Mouse (Mus musculus) natural killer cell, adult 2 months (primary cell): ENCODE data around the gene Gsta2.
A peak's percentile ranks its signal among the peaks of the same experiment; 100 is the strongest.
"Not testable (repeated sequence)": the region's sequence is repeated elsewhere in the genome, so short reads cannot be mapped to it uniquely, and the experiment has no call there.

Experiments
- DNase-seq, 2 experiments: peaks; one replicate each; pipeline ENCODE4 v3.0.0; 2022; ENCODE audit warnings: low spot score in 2 of 2

The Gsta2 gene

DNA sequence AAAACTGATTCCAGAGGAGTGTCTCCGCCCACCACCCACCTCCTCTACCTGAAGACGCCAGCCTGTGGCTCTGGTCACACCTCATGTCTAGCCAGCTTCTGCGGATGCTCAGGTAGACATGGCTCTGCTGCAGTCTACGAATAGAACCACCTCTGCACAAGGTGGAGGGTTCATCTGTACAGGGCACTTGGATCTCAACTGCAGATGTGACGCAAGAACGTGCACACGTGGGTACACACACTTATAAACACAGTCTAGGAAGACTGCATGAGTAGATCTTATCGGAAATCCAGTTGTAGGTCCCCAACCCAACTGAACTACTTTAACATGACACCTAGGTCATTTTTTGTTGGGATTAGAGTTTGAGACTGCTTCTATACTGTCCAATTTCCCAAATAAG lies at the start of gene Gsta2:
Gene Gsta2 (minus strand): TSS at position 178 of the 400 bp plus-strand sequence.
- DNase-seq: no peak

DNA sequence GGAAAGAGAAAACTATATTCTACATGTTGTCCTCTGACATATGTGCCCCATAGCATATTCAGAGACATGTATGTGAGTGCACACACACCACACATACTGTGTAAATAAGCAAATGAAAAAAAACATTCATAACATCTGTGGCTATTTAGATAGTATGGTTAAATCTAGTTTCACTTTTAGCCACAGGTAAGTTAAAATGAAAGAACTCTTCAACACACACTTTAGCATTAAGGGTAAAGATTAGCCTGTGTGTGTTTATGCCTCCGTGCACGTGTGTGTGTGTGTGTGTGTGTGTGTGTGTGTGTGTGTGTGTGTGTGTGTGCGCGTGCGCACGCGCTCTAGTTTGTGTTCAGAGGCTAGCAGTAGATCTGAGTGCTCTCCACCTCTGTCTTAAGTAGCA lies 46.0 kb upstream of the Gsta2 start:
- no peak for DNase-seq

GRCm38 (mm10) chr9:78400570-78400969 lies 45.0 kb upstream of the Gsta2 start:
- DNase-seq: no peak

DNA sequence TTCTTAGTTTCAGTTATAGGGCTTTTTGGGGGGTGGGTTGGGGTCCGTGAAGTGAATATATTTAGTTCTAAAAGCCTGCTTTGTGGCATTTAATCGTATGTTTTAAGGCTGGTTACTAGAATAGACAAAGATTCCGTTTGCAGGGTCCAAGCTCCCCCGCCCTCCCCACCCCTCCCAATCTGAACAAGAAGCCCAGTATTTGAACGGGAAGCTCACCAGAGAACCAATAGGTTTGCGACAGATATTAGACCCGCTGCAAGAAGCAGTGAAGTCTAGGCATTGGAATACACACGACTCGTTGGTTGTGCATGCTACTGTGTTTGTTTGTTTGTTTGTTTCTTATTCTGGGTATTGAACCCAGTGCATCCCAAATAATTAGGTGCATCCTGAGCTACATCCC lies 40.9 kb upstream of the Gsta2 start:
- DNase-seq: no peak

- DNase-seq: peak; percentile 58 to 59
These were observed 40.2 kb upstream of the Gsta2 start, which contains the start of gene Ddx43 for GRCm38 (mm10) chr9:78395630-78396351. Gene Ddx43 (plus strand): TSS chr9:78395777.

- DNase-seq: no peak
These were observed 39.6 kb upstream of the Gsta2 start for GRCm38 (mm10) chr9:78395244-78395629.

GRCm38 (mm10) chr9:78394602-78395001 lies 39.0 kb upstream of the Gsta2 start:
- DNase-seq: no peak

DNA sequence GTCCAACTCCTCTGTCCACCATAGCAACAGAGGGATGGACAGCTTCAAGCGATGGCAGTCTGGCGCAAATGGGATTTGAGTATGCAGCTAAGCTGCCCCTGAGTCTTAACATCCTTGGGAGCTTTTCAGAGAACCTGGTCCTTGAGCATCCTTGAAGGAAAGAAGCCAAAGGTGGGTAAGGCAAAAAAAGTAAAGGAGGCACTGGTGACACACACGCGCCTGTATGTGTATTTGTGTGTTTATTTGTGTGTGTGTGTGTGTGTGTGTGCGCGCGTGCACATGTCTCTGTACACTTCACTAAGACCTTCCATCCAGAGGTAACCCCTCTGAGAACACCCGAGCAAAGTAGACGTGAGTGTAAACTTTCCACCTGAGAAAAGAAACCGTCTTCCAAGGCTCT lies 38.2 kb upstream of the Gsta2 start:
- DNase-seq: no peak

- DNase-seq: no peak
These were observed 34.4 kb upstream of the Gsta2 start for GRCm38 (mm10) chr9:78389981-78390380.

DNA sequence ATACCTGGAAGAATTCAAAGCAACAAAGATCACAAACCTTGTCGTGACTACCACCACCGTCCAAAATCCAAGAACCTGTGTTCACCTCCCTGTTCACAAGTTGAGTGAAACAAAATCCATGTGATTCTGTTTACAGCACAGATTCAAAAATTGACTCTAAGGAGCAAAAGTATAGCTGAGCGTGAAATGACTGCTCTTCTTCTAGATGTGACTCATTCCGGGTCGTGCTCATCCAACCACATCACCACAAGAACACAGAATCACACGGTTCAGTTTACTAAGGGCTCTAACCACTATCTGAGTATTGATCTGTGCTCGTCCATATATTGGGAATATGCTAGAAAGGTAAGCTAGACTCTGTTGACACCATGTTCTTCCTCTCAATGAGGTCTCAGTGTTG lies 31.4 kb upstream of the Gsta2 start:
- DNase-seq: no peak

- no peak for DNase-seq
These were observed 30.3 kb upstream of the Gsta2 start for GRCm38 (mm10) chr9:78385893-78386292.

GRCm38 (mm10) chr9:78378113-78378785 lies 22.7 kb upstream of the Gsta2 start, which contains the start of gene Ooep:
Gene Ooep (minus strand): TSS chr9:78378725.
- no peak for DNase-seq

DNA sequence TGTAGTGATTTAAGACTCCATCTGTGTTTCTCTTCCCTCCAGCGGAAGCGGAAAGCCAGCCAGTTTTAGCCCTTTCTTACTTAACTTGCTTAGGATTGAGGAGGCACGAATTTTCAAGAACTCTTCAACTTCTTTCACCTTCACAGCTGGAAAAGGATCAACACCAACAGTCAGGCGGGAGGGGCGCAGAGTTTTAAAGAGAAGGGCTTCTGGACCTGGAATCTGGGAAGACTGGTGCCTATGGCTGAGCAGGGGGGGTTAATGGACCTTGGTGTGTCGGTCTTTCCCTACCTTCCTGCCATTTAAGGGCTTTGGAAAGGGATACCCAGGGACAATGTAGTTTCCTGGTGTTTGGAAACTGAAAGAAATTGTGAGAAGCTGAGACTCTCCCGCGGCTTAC lies 22.0 kb upstream of the Gsta2 start:
- DNase-seq: no peak

DNA sequence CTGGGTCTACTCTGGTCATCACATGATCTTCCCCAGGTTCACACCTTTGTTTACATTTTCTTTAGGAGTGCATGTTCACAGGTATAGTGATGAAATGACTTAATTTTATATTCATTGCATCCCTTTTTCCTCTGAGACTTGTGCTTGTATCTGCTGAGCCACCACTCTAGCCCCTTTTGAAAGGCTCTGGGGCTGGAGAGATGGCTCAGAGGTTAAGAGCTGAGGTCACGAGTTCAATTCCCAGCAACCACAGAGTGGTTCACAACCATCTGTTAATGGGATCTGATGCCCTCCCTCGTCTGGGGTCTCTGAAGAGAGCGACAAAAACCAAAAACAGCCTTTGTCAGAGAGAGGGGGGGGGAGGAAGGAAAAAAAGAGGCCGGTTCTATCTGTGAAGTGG lies 19.9 kb upstream of the Gsta2 start:
- no peak for DNase-seq

- no peak for DNase-seq
These were observed 19.3 kb upstream of the Gsta2 start for GRCm38 (mm10) chr9:78374885-78375389.

GRCm38 (mm10) chr9:78374397-78374796 lies 18.8 kb upstream of the Gsta2 start:
- no peak for DNase-seq

GRCm38 (mm10) chr9:78372827-78373504 lies 17.4 kb upstream of the Gsta2 start:
- DNase-seq: no peak

GRCm38 (mm10) chr9:78371441-78371840 lies 15.9 kb upstream of the Gsta2 start:
- no peak for DNase-seq

GRCm38 (mm10) chr9:78369786-78370185 lies 14.2 kb upstream of the Gsta2 start:
- no peak for DNase-seq

GRCm38 (mm10) chr9:78369349-78369748 lies 13.8 kb upstream of the Gsta2 start:
- DNase-seq: no peak

- DNase-seq: no peak
These were observed 13.2 kb upstream of the Gsta2 start for GRCm38 (mm10) chr9:78368671-78369293.

DNA sequence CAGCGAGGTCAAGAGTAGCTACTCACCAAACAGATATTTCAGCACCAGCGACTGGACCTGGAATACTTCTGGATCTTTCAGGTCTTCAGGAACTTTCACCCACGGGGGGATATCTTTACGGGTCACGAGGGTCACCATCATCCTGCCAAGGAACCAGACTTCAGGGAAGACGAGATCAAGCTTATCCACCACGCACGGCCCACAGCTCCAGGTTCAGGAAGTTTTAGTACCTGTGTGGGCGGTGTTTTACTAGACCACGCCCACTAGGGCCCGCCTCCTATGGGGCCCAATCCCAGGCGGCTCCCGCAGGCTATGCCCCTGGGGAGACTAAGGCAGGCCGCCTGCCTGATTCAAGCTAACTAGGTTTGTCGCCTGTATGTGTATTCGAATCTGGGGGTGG lies 12.4 kb upstream of the Gsta2 start, which contains the start of gene Dppa5a:
Gene Dppa5a (minus strand): TSS at position 219 of the 400 bp plus-strand sequence.
- DNase-seq: not testable (repeated sequence)
